Mouse (Mus musculus) megakaryocyte, embryonic 14.5 days (primary cell): Measurements from ENCODE around the gene 2310009B15Rik.

Experiments
- FLI1 ChIP-seq: IDR thresholded peaks from 2 replicates; pipeline ENCODE4 v1.6.1; 2012; ENCODE audit warnings: low read length, inconsistent platforms, mixed read lengths
- GATA1 ChIP-seq: IDR thresholded peaks from 3 replicates; pipeline ENCODE4 v1.6.1; 2012; ENCODE audit warnings: mixed read lengths, low read length, inconsistent platforms, borderline replicate concordance

GRCm38 (mm10) chr1:138839291-138839690, 17.4 kb downstream of the 2310009B15Rik start:
- no peak for TF ChIP-seq GATA1
- TF ChIP-seq FLI1 = no peak
